Mouse (Mus musculus) midbrain, embryonic 11.5 days (tissue): ENCODE results near the gene Mroh9. TPM values are rescaled to one million over a fixed set of nuclear protein-coding genes. Genes with fewer than 3 reads are reported as not detected.

Experiments
- ATAC-seq: fragments of 200-750 bp; cut with Nextera tagmentation; 2 replicates; pipeline ENCODE4 v1.8.0; 2017; ENCODE audit warnings: moderate TSS enrichment, moderate library complexity; ENCODE audit not compliant: low FRiP score
- DNase-seq: peaks from one replicate; pipeline ENCODE4 v3.0.0; 2015; ENCODE audit warnings: low spot score; ENCODE audit errors: missing footprints
- H3K27ac ChIP-seq: fragments of 300-500 bp; sonication (generic); 2 replicates; pipeline ENCODE4 v1.5.1; 2014; ENCODE audit warnings: low read depth, low read length
- H3K27me3 ChIP-seq: fragments of 300-500 bp; sonication (generic); 2 replicates; pipeline ENCODE4 v1.6.1; 2014; ENCODE audit warnings: mild to moderate bottlenecking, low read length, moderate library complexity, mixed read lengths; ENCODE audit not compliant: control insufficient read depth, insufficient read depth
- H3K36me3 ChIP-seq: fragments of 300-500 bp; sonication (generic); 2 replicates; pipeline ENCODE4 v1.6.1; 2014; ENCODE audit warnings: mild to moderate bottlenecking, low read length, moderate library complexity, mixed read lengths; ENCODE audit not compliant: control insufficient read depth, insufficient read depth
- H3K4me1 ChIP-seq: fragments of 300-500 bp; sonication (generic); 2 replicates; pipeline ENCODE4 v1.6.1; 2014; ENCODE audit warnings: low read length; ENCODE audit not compliant: control insufficient read depth, insufficient read depth
- H3K4me2 ChIP-seq: fragments of 300-500 bp; sonication (generic); 2 replicates; pipeline ENCODE4 v1.6.1; 2014; ENCODE audit warnings: mild to moderate bottlenecking, moderate library complexity
- H3K4me3 ChIP-seq: fragments of 300-500 bp; sonication (generic); 2 replicates; pipeline ENCODE4 v1.5.1; 2014; ENCODE audit warnings: low read depth, low read length
- H3K9ac ChIP-seq: fragments of 300-500 bp; sonication (generic); 2 replicates; pipeline ENCODE4 v1.6.1; 2014; ENCODE audit warnings: low read length
- H3K9me3 ChIP-seq: fragments of 300-500 bp; sonication (generic); 2 replicates; pipeline ENCODE4 v1.6.1; 2016; ENCODE audit warnings: low read length; ENCODE audit not compliant: control insufficient read depth
- WGBS: fragments of 180-500 bp; shearing (Covaris S2); extraction: QIAGEN DNeasy Blood & Tissue Kit; methylation state at CpG from one replicate; pipeline ENCODE4 v1.1.7; 2014; 5-methylcytosine and 5-hydroxymethylcytosine counted together
- polyA plus RNA-seq: library from polyadenylated mRNA; unstranded; fragments of >200 nt; fragmentation: Nextera tagmentation; extraction: Ambion mirVana; gene quantifications from 2 replicates; pipeline ENCODE4 v1.2.1, GENCODE M21; 2014

Mroh9 gene
- polyA plus RNA-seq, result not detected in 2 replicates

DNA sequence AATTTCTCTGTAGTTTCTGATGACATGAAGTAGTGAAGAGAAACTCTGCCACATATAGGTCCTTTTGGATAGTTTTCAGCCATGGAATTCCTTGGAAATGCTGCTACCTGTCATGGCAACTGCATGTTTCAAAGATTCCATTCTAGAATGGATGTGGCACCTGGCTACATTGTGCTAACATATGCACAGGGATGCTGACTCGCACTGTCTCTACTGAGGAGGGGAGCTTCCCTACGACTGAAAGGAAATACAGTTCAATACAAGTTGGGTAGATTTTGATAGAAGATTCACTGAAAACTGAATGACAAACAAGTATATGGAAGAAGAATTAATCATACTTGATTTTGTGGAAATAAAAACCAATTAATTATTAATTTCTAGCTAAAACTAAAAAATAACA, at the start of gene Mroh9:
Gene Mroh9, minus strand, starts transcription at position 101 of the 400 bp plus-strand sequence.
- DNase-seq (no peak), ATAC-seq (no peak)
- H3K4me1 ChIP-seq, result no peaks in the 10 kb centered on the region
- no peaks in the 10 kb centered on the region for H3K36me3 ChIP-seq
- H3K27ac ChIP-seq, result no peak within 1 kb of the TSS
- no peak within 1 kb of the TSS for H3K4me2 ChIP-seq
- no peaks in the 10 kb centered on the region for H3K9me3 ChIP-seq
- WGBS, result 79% methylated on average over 2 of the region's 2 CpGs
- H3K9ac ChIP-seq, result no peak within 1 kb of the TSS
- no peaks in the 10 kb centered on the region for H3K27me3 ChIP-seq
- no peak within 1 kb of the TSS for H3K4me3 ChIP-seq

DNA sequence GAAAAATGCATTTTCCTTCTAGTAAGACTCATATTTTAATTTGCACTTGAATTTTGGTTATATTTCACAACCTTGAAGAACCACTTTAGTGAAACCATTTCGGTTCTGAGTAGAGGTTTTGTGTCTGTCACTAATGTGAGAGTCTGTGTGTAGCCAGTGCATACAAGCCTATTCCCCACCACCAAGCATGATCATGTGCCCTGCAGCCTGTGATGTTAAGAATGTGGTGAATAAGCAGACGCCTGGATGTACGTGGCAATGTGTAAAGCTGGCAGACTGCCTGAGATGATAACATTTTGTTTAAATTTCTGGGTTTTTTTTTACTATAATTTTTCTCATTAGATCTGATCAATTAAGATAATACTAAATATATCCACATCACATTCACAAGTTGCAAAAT, 44.5 kb upstream of the Mroh9 start:
- ATAC-seq (no peak), DNase-seq (no peak)
- no peaks in the 10 kb centered on the region for H3K27me3 ChIP-seq
- H3K9me3 ChIP-seq, result no peaks in the 10 kb centered on the region
- no peak overlapping the region for H3K4me2 ChIP-seq
- no peaks in the 10 kb centered on the region for H3K4me1 ChIP-seq
- 77% methylated on average over 3 of the region's 3 CpGs for WGBS
- H3K9ac ChIP-seq, result no peak overlapping the region
- no peaks in the 10 kb centered on the region for H3K36me3 ChIP-seq
- no peak overlapping the region for H3K4me3 ChIP-seq
- H3K27ac ChIP-seq, result no peak overlapping the region

- Histone ChIP-seq H3K27ac (no peak overlapping the region), H3K9me3 (no peaks in the 10 kb centered on the region), H3K27me3 (no peaks in the 10 kb centered on the region), H3K9ac (no peak overlapping the region), H3K4me3 (no peak overlapping the region), H3K4me1 (no peaks in the 10 kb centered on the region), H3K4me2 (no peak overlapping the region), H3K36me3 (no peaks in the 10 kb centered on the region)
- ATAC-seq (no peak), DNase-seq (no peak)
- 80% methylated on average over 9 of the region's 9 CpGs for WGBS
Measured at GRCm38 (mm10) chr1:163129129-163129900, 43.8 kb upstream of the Mroh9 start.

GRCm38 (mm10) chr1:163126175-163126881, 40.9 kb upstream of the Mroh9 start:
- no peaks in the 10 kb centered on the region for H3K36me3 ChIP-seq
- 85% methylated on average over 7 of the region's 7 CpGs for WGBS
- H3K27ac ChIP-seq, result no peak overlapping the region
- H3K4me1 ChIP-seq, result no peaks in the 10 kb centered on the region
- no peaks in the 10 kb centered on the region for H3K27me3 ChIP-seq
- no peak overlapping the region for H3K4me2 ChIP-seq
- no peak overlapping the region for H3K9ac ChIP-seq
- no peak overlapping the region for H3K4me3 ChIP-seq
- no peaks in the 10 kb centered on the region for H3K9me3 ChIP-seq
- DNase-seq, result no peak
- ATAC-seq, result no peak

- Histone ChIP-seq H3K9ac (no peak overlapping the region), H3K36me3 (no peaks in the 10 kb centered on the region), H3K9me3 (no peaks in the 10 kb centered on the region), H3K4me1 (no peaks in the 10 kb centered on the region), H3K27me3 (no peaks in the 10 kb centered on the region), H3K27ac (no peak overlapping the region), H3K4me3 (no peak overlapping the region), H3K4me2 (no peak overlapping the region)
- ATAC-seq (no peak), DNase-seq (no peak)
- 90% methylated on average over 1 of the region's 1 CpGs for WGBS
Measured at GRCm38 (mm10) chr1:163122414-163122813, 36.9 kb upstream of the Mroh9 start.

GRCm38 (mm10) chr1:163113461-163114174, 28.1 kb upstream of the Mroh9 start:
- Histone ChIP-seq H3K4me3 (no peak overlapping the region), H3K27me3 (no peaks in the 10 kb centered on the region), H3K4me1 (no peaks in the 10 kb centered on the region), H3K27ac (no peak overlapping the region), H3K36me3 (no peaks in the 10 kb centered on the region), H3K4me2 (no peak overlapping the region), H3K9ac (no peak overlapping the region), H3K9me3 (no peaks in the 10 kb centered on the region)
- ATAC-seq (no peak), DNase-seq (no peak)
- 77% methylated on average over 8 of the region's 8 CpGs for WGBS

DNA sequence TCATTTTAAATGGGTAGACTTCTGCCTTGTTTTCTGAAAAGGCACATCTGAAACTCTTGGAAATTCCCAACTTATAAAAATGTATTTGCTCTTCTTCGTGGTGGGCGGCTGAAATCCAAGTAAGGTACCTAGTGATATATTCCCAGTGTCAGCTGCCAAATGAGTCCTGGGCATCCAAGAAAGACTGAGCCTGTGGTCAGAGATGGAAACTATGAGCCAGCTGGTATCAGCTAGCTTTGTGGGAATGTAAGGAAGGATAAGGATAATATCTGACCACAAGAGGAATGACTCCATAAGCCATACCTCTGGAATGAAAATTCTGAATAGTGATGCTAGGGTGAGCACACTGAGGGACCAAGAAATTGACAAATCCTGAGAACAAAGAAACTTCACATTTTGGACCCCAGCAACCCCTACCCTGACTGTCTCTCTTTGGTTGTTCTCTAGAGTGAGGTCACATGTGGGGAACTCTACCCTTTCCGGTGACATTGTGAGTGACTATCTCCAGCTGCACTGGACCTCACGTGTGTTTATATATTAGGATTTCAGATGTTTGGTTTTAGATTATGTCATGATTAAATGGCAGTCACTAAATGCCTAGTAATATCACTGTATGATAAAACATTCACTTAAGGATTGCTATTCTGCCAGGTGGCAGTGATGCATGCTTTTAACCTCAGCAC, 27.2 kb upstream of the Mroh9 start:
- 92% methylated on average over 4 of the region's 4 CpGs for WGBS
- Histone ChIP-seq H3K36me3 (no peaks in the 10 kb centered on the region), H3K4me1 (no peaks in the 10 kb centered on the region), H3K27me3 (no peaks in the 10 kb centered on the region), H3K4me2 (no peak overlapping the region), H3K27ac (no peak overlapping the region), H3K4me3 (no peak overlapping the region), H3K9ac (no peak overlapping the region), H3K9me3 (no peaks in the 10 kb centered on the region)
- DNase-seq (no peak), ATAC-seq (no peak)

DNA sequence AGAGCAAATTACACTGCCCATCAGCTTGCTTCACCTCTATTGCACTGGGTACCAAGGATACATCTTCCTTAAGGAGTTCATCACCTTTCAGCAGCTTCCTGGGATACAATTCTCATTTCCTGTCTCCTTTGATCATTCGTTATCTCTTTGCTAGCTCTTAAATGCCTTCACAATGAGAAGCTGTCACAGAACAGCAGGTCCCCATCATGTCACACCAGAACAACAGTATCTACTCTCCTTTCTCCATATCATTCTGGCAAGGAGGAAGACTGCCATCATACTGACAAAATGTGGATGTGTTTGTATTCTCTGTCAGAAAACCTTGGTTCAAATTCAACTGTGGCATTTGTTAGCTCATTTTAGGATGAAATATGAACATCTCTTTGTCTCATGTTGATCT, 19.5 kb upstream of the Mroh9 start:
- no peaks in the 10 kb centered on the region for H3K9me3 ChIP-seq
- no peak overlapping the region for H3K9ac ChIP-seq
- DNase-seq (no peak), ATAC-seq (no peak)
- WGBS, result 69% methylated on average over 1 of the region's 1 CpGs
- H3K4me1 ChIP-seq, result no peaks in the 10 kb centered on the region
- H3K27ac ChIP-seq, result no peak overlapping the region
- H3K27me3 ChIP-seq, result no peaks in the 10 kb centered on the region
- no peak overlapping the region for H3K4me2 ChIP-seq
- no peak overlapping the region for H3K4me3 ChIP-seq
- H3K36me3 ChIP-seq, result no peaks in the 10 kb centered on the region
